Mouse (Mus musculus): ENCODE measurements at regions not wholly inside any gene's neighbourhood (a gene's known extent, or its start where the extent isn't known, plus 50 kb on each side); places are given as distances from the start of the nearest gene placed in this dataset.
A peak's percentile ranks its signal among the peaks of the same experiment; 100 is the strongest.

GRCm38 (mm10) chr7:135986021-135986420 lies 269.9 kb upstream of the Mki67 start:
- no peak for DNase-seq (ENCODE audit: low read depth, low spot score)

GRCm38 (mm10) chr7:135990321-135990720 lies 274.2 kb upstream of the Mki67 start:
- DNase-seq (ENCODE audit: low read depth, low spot score) = no peak

GRCm38 (mm10) chr7:135996896-135997295 lies 280.7 kb upstream of the Mki67 start:
- DNase-seq (ENCODE audit: low read depth, low spot score) = no peak

GRCm38 (mm10) chr7:135997640-135998039 lies 281.5 kb upstream of the Mki67 start:
- DNase-seq (ENCODE audit: low read depth, low spot score) = no peak

- DNase-seq (ENCODE audit: low read depth, low spot score) = no peak
Observed at GRCm38 (mm10) chr7:136002382-136002781, 286.2 kb upstream of the Mki67 start.

- DNase-seq (ENCODE audit: low read depth, low spot score) = no peak
Observed at GRCm38 (mm10) chr7:136003291-136003690, 287.1 kb upstream of the Mki67 start.

GRCm38 (mm10) chr7:136007796-136008455 lies 291.8 kb upstream of the Mki67 start:
- DNase-seq (ENCODE audit: low read depth, low spot score) = no peak

GRCm38 (mm10) chr7:136008486-136008885 lies 292.3 kb upstream of the Mki67 start:
- DNase-seq (ENCODE audit: low read depth, low spot score) = no peak

GRCm38 (mm10) chr7:136010013-136010412 lies 293.9 kb upstream of the Mki67 start:
- peak; percentile 79 for DNase-seq (ENCODE audit: low read depth, low spot score)

GRCm38 (mm10) chr7:136014706-136015105 lies 298.5 kb upstream of the Mki67 start:
- DNase-seq (ENCODE audit: low read depth, low spot score) = no peak

GRCm38 (mm10) chr7:136016918-136017317 lies 300.8 kb upstream of the Mki67 start:
- DNase-seq (ENCODE audit: low read depth, low spot score) = no peak

GRCm38 (mm10) chr7:136020577-136020976 lies 304.4 kb upstream of the Mki67 start:
- DNase-seq (ENCODE audit: low read depth, low spot score) = no peak

- no peak for DNase-seq (ENCODE audit: low read depth, low spot score)
Observed at GRCm38 (mm10) chr7:136021071-136021470, 304.9 kb upstream of the Mki67 start.

GRCm38 (mm10) chr7:136022781-136023448 lies 306.8 kb upstream of the Mki67 start:
- no peak for DNase-seq (ENCODE audit: low read depth, low spot score)

GRCm38 (mm10) chr7:136026451-136026850 lies 310.3 kb upstream of the Mki67 start:
- no peak for DNase-seq (ENCODE audit: low read depth, low spot score)

- DNase-seq (ENCODE audit: low read depth, low spot score) = no peak
Observed at GRCm38 (mm10) chr7:136032026-136032425, 315.9 kb upstream of the Mki67 start.

GRCm38 (mm10) chr7:136033536-136033935 lies 317.4 kb upstream of the Mki67 start:
- peak; percentile 79 for DNase-seq (ENCODE audit: low read depth, low spot score)

- no peak for DNase-seq (ENCODE audit: low read depth, low spot score)
Observed at GRCm38 (mm10) chr7:136035735-136036134, 319.6 kb upstream of the Mki67 start.

- DNase-seq (ENCODE audit: low read depth, low spot score) = no peak
Observed at GRCm38 (mm10) chr7:136038072-136038471, 321.9 kb upstream of the Mki67 start.

- no peak for DNase-seq (ENCODE audit: low read depth, low spot score)
Observed at GRCm38 (mm10) chr7:136038906-136039305, 322.7 kb upstream of the Mki67 start.

- DNase-seq (ENCODE audit: low read depth, low spot score) = no peak
Observed at GRCm38 (mm10) chr7:136041921-136042320, 325.8 kb upstream of the Mki67 start.

- no peak for DNase-seq (ENCODE audit: low read depth, low spot score)
Observed at GRCm38 (mm10) chr7:136046645-136047363, 330.6 kb upstream of the Mki67 start.

Measured in ZHBTc4 (cell line).